Mouse (Mus musculus) heart, postnatal 0 days (tissue): ENCODE data around the gene Mettl7a2. TPM values are rescaled to one million over a fixed set of nuclear protein-coding genes. Genes with fewer than 3 reads are reported as not detected.
"Not testable (repeated sequence)": the region's sequence is repeated elsewhere in the genome, so short reads cannot be mapped to it uniquely, and the experiment has no call there.

Source experiments
- ATAC-seq: fragments of 200-750 bp; cut with Nextera tagmentation; 2 replicates; pipeline ENCODE4 v1.8.0; 2017; ENCODE audit warnings: low read depth, moderate number of reproducible peaks, moderate library complexity; ENCODE audit not compliant: insufficient read depth
- DNase-seq: peaks from one replicate; pipeline ENCODE4 v3.0.0-alpha.2; 2016; ENCODE audit warnings: low spot score
- H3K27ac ChIP-seq: fragments of 300-500 bp; sonication (generic); 2 replicates; pipeline ENCODE4 v1.5.1; 2014; ENCODE audit warnings: low read depth, mild to moderate bottlenecking
- H3K27me3 ChIP-seq: fragments of 300-500 bp; sonication (generic); 2 replicates; pipeline ENCODE4 v1.6.1; 2014; ENCODE audit warnings: low read length, mixed read lengths; ENCODE audit not compliant: control insufficient read depth, insufficient read depth
- H3K36me3 ChIP-seq: fragments of 300-500 bp; sonication (generic); replicated peaks from 2 replicates; pipeline ENCODE4 v1.6.1; 2014; ENCODE audit warnings: low read length, mixed read lengths; ENCODE audit not compliant: control insufficient read depth, insufficient read depth
- H3K4me1 ChIP-seq: fragments of 300-500 bp; sonication (generic); 2 replicates; pipeline ENCODE4 v1.6.1; 2014; ENCODE audit warnings: antibody characterized with exemption; ENCODE audit not compliant: control insufficient read depth, insufficient read depth
- H3K4me2 ChIP-seq: fragments of 300-500 bp; sonication (generic); 2 replicates; pipeline ENCODE4 v1.6.1; 2014; ENCODE audit warnings: low read depth, mild to moderate bottlenecking, low read length, moderate library complexity
- H3K4me3 ChIP-seq: fragments of 300-500 bp; sonication (generic); 2 replicates; pipeline ENCODE4 v1.5.1; 2014; ENCODE audit warnings: low read depth, low read length
- H3K9ac ChIP-seq: fragments of 300-500 bp; sonication (generic); replicated peaks from 2 replicates; pipeline ENCODE4 v1.6.1; 2014; ENCODE audit warnings: low read depth, low read length, mixed read lengths
- H3K9me3 ChIP-seq: fragments of 300-500 bp; sonication (generic); replicated peaks from 2 replicates; pipeline ENCODE4 v1.6.1; 2016; ENCODE audit warnings: low read length; ENCODE audit not compliant: control insufficient read depth
- CTCF ChIP-seq: IDR thresholded peaks from 2 replicates; pipeline ENCODE4 v1.5.1; 2016; ENCODE audit warnings: antibody characterized with exemption, control low read depth, low read depth
- EP300 ChIP-seq: IDR thresholded peaks from 2 replicates; pipeline ENCODE4 v1.6.1; 2016; ENCODE audit warnings: antibody characterized with exemption, low read depth
- WGBS: fragments of 180-500 bp; shearing (Covaris S2); extraction: QIAGEN DNeasy Blood & Tissue Kit; methylation state at CpG from one replicate; pipeline ENCODE4 v1.1.7; 2014; 5-methylcytosine and 5-hydroxymethylcytosine counted together
- polyA plus RNA-seq: library from polyadenylated mRNA; unstranded; fragments of >200 nt; fragmentation: Nextera tagmentation; extraction: Ambion mirVana; gene quantifications from 2 replicates; pipeline ENCODE4 v1.2.1, GENCODE M21; 2015
- total RNA-seq: library from RNA; depleted of rRNA; stranded (reverse); fragments of >200 nt; gene quantifications from 2 replicates; pipeline ENCODE4 v1.2.3, GENCODE M21; 2014; ENCODE audit warnings: low replicate concordance

Gene Mettl7a2
- total and polyA plus RNA-seq, 2 experiments from 2014 or later: not detected

DNA sequence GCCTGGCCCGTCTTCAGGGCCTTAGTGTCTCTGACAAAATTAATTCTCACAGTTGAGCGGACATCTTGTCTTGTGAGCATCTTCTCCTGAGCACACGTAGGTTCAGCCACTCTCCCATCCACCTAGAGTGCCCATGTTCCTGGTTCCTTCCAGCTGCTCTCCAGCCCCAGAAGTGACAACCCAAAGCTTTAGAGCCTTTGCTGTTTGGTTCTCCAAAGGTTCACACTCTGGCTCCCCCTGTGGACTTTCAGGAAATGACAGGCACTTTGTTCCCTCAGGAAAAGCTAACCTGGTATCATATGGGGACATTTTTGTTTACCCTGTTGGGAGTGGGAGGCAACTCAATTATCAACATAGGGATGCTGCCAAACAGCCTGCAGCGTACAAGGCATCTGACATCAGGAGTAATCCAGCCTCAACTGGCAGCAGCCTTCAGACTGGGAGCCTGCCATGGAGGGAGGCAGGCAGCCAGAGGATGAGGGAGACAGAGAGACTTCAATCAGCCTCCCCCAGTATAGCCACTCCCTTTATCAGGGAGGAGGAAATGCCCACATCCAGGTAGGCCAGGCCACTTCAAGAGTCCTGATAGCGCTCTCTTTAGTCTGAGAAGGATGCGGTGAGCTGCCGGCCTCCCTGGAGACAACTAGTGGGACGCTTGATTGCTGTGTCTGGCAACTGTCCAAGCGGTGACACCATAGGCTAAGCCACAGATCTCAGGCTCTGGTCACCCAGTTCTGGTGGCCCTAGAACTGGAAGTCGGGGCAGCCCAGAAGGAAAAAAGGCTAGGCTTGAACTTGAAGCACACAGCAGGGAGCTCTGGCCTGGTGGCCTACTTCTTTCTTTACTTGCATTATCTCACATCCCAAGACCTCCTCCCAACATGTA, 20.7 kb upstream of the Mettl7a2 start:
- 0 out of 2 replicates have a peak, but pooled peaks have one; percentile 4 for TF ChIP-seq CTCF
- WGBS: 35% methylated on average over 2 of the region's 10 CpGs
- H3K4me3 ChIP-seq, H3K4me2 ChIP-seq, H3K9me3 ChIP-seq, H3K9ac ChIP-seq, DNase-seq, ATAC-seq, H3K36me3 ChIP-seq, H3K27ac ChIP-seq, H3K4me1 ChIP-seq, H3K27me3 ChIP-seq: not testable (repeated sequence)

DNA sequence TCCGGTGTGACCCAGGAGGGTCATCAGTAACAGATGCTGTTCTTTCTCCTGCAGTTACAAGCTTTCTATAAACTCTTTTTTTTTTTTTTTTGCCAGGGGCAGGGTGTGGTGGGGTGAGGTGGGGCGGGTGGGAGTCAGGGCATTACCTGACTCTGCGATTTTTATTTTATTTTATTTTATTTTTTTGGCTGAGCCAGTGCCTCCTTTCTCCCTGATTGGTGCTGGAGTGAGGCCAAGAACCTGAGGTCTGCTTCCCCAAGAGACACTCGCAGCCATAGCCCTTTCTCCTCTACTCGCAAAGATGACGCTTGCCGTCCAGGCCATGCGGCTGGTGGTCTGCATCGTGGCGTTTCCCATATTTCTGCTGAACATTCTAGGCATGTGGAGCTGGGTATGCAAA, 18.4 kb upstream of the Mettl7a2 start, which contains the start of gene Mettl7a3:
Gene Mettl7a3, plus strand, starts transcription at position 301 of the 400 bp plus-strand sequence.
- TF ChIP-seq EP300: no peak
- no peak for TF ChIP-seq CTCF
- DNase-seq: no peak
- no peak within 1 kb of the TSS for H3K4me3 ChIP-seq
- no peak within 1 kb of the TSS for H3K4me2 ChIP-seq
- no peaks in the 10 kb centered on the region for H3K36me3 ChIP-seq
- no peak for ATAC-seq
- H3K9ac ChIP-seq: no peak within 1 kb of the TSS
- H3K27me3 ChIP-seq: no peaks in the 10 kb centered on the region
- 68% methylated on average over 10 of the region's 10 CpGs for WGBS
- H3K27ac ChIP-seq: no peak within 1 kb of the TSS
- H3K9me3 ChIP-seq: no peaks in the 10 kb centered on the region
- H3K4me1 ChIP-seq: no peaks in the 10 kb centered on the region

DNA sequence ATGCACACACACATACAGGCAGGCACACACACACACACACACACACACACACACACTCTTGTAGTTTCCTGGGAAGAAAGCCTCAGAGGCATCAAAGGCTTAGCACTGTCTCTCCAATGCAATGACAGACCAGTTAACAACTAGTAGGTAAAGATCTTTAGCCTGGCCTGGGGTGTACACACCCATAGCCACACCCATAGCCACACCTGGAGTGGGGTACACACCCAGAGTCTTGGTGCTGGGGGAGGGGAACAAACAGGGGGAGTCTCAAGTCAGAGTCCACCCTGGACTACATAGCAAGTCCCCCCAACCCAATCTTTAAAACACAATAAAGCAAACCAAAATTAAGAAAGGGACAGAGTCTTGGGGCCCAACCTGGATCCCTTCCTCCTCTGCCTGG, 15.7 kb upstream of the Mettl7a2 start:
- not testable (repeated sequence) for H3K9ac ChIP-seq, H3K27me3 ChIP-seq, ATAC-seq, H3K4me2 ChIP-seq, H3K4me1 ChIP-seq, H3K27ac ChIP-seq, H3K36me3 ChIP-seq, H3K4me3 ChIP-seq, DNase-seq, H3K9me3 ChIP-seq

- TF ChIP-seq CTCF: peak; percentile 37; the same call in 1 of the 2 replicates
- WGBS: 45% methylated on average over 10 of the region's 10 CpGs
- not testable (repeated sequence) for H3K4me1 ChIP-seq, DNase-seq, H3K27ac ChIP-seq, H3K27me3 ChIP-seq, H3K36me3 ChIP-seq, H3K9ac ChIP-seq, H3K9me3 ChIP-seq, H3K4me3 ChIP-seq, H3K4me2 ChIP-seq, ATAC-seq
Observed at GRCm38 (mm10) chr15:100337847-100338246, 15.2 kb upstream of the Mettl7a2 start.

GRCm38 (mm10) chr15:100341314-100341980, 11.6 kb upstream of the Mettl7a2 start:
- not testable (repeated sequence) for H3K9ac ChIP-seq, H3K27ac ChIP-seq, H3K9me3 ChIP-seq, H3K4me1 ChIP-seq, DNase-seq, H3K4me2 ChIP-seq, H3K4me3 ChIP-seq, H3K36me3 ChIP-seq, ATAC-seq, H3K27me3 ChIP-seq
- WGBS: 69% methylated on average over 4 of the region's 5 CpGs
